Mouse (Mus musculus): ENCODE results near the gene Ccser2.
A peak's percentile ranks its signal among the peaks of the same experiment; 100 is the strongest.
"Not testable (repeated sequence)": the region's sequence is repeated elsewhere in the genome, so short reads cannot be mapped to it uniquely, and the experiment has no call there.

Ccser2 gene

DNA sequence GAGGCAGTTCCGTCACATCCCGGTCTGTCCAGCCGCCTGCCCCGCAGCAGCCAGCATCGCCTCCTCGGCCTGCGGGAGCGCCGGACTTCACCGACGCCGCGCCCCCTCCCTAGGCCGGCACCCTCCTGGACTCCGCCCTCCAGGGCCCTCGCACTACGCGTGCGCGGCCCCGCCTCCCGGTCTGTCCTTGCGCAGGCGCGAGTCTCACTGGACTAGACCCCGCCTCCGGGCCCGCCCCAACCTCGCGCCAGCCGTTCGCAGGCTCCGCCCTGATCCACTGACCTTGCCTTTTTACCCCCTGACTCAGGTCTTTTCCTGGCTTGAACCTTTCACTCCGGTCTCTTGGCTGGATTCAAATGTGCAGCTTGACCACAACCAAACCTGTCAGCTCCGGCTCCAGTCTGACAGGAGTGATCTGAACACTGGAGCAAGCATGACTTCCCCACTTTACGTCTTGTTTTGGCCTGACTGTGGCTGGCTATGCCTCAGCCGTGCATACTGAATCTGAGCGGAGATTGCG, at the start of gene Ccser2:
Gene Ccser2, minus strand, starts transcription at position 150 of the 520 bp plus-strand sequence.
- DNase-seq (ENCODE audit: low spot score in 2 of 2): peak; percentile 96 to 99

DNA sequence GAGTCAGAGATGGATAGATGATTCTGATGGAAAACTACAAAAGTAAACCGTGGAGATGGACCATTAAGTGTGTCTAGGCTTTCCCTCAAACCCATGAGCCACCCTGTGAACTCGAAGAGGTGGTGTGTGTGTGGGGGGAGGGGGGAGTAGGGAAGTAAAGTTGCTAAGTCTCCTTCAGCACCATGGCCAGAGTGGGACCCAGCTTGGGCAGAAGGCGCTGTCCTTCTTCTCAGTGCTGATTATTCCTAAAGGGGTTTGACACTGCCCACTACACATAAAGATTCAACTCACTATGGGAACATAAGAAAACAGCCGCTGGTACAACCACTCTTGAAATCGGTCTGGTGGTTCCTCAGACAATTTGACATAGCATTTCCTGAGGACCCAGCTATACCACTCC, 47.3 kb upstream of the Ccser2 start:
- DNase-seq (ENCODE audit: low spot score in 2 of 2): no peak

DNA sequence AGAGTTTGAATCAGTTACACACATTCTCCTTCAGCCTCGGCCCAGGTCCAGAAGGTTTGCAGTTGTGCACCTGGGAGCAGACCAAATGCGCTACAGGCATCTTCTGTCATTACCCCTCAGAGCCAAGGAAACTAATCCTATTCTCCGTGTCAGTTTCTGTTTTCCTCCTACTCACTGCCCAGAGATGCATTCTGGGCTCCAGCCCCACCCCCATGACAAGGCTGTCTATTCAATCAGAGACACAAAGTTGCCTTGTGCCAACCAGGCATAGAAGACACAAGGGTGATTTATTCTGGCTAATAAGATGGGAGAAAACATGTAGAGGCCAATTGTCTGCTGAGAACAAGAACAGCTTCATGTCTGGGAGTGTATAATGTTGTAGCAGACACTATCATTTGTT, 45.1 kb upstream of the Ccser2 start:
- no peak for DNase-seq (ENCODE audit: low spot score in 2 of 2)

DNA sequence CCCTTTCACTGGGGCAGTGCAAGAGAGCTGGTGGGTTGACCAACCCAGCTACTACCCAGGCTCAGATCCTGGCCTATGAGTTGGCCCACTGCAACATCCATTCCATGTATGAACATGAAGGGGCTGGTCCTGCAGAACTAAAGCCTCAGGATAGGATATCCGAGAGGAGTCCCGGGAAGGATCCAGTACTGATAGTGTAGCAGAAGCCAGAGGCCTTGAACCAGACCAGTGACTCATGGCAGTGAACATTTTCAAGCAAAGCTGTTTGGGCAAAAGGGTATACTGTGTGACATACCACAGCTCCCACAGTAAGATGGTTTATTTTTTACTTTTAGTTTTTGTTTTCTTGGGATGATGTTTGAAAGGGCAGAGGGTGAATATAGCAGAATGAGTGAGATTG, 41.1 kb upstream of the Ccser2 start:
- no peak for DNase-seq (ENCODE audit: low spot score in 2 of 2)

- no peak for DNase-seq (ENCODE audit: low spot score in 2 of 2)
Observed at GRCm38 (mm10) chr14:37006489-37006888, 37.9 kb upstream of the Ccser2 start.

DNA sequence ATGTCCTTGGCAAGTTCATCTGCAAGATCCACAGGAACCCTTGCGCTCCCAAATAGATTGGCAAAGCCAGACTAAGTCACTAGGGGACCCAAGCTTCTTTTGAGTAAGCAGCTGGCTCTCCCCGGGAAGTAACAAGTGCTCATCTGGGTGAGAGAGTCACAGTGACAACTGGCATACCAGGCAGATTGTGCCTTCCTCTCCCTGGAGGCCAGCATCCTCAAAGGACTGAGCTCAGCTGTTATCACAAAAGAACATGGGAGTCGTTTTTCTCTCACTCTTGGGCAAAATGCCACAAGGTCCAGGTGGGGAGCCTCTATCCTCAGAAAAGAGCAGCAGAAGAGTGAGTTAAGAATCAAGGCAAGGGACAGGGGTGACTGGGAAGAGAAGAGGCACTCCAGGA, 37.3 kb upstream of the Ccser2 start:
- DNase-seq (ENCODE audit: low spot score in 2 of 2): no peak

- no peak for DNase-seq (ENCODE audit: low spot score in 2 of 2)
Observed at GRCm38 (mm10) chr14:37003431-37004095, 35.0 kb upstream of the Ccser2 start.

DNA sequence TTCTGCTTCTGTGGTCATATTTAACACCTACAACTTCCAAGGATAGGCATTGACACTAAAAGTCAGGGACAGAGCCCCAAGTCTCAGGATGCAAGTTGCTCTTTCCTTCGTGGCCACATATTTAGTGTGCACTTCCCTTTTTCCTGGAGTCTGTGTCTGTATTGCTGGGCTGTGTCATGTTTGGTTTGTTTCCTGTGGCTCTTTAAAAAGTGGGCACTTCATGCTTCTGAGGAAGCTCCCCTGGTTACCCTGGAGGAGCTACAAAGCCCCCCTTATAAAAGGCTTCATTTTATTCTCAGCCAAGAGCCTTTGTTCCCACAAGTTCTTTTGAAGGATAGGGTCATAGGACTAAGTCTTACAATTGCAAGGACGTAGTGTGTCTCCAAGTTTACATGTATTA, 34.3 kb upstream of the Ccser2 start:
- no peak for DNase-seq (ENCODE audit: low spot score in 2 of 2)

DNA sequence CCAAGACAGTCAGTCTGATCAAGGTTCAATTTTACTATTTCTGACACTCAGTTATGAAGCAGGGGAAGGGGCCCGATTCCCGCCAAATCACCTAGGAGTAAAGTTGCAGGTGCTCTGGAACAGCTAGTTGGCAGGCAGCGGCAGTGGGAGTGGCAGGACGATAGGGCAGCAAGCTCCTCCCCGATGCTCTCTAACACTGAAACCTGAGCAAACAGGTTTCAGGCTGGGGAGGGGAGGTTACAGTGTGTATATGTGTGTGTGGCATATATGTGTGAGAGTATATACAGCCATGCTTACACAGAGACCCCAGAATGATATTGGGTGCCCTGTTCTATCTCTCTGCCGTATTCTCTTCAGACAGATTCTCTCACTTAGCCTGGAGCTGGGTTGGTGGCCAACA, 32.2 kb upstream of the Ccser2 start:
- not testable (repeated sequence) for DNase-seq (ENCODE audit: low spot score in 2 of 2)

GRCm38 (mm10) chr14:36989784-36990183, 21.2 kb upstream of the Ccser2 start:
- DNase-seq (ENCODE audit: low spot score in 2 of 2): no peak

GRCm38 (mm10) chr14:36985693-36986092, 17.1 kb upstream of the Ccser2 start:
- DNase-seq (ENCODE audit: low spot score in 2 of 2): no peak

DNA sequence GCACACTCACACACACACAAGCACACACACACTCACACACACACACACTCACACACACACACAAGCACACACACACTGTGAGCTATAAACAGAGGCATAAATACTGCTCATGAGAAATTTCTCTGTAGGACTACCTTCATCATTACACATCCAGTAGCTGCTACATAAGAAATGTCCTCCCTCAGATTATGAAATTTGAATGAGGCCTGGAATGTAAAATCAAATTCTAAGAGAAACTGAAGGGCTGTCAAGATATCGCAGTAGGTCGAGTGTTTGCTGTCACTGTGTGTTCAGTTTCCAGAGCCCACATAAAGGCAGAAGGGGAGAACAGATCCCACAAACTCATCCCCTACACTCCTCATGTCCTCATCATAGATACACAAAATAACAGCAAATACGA, 6.4 kb upstream of the Ccser2 start:
- DNase-seq (ENCODE audit: low spot score in 2 of 2): no peak

DNA sequence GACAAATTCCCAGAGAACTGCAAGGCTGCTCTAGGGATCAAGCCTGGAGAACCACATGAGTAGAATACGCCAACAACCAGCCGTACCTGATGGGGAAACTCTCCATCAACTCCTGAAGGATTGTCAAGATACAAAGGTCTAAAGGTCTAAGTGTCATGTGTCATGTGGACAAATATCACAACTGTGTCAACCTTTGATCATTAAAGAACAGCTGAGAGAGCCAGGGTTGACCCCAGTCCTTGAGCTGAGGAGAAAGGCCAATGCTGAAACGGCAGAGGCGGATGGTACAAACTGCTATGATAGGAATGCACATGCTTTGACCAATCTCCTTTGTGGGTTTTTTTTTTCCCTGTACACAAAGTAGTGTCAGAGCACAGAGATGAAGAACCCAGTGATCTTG, 2.6 kb upstream of the Ccser2 start:
- no peak for DNase-seq (ENCODE audit: low spot score in 2 of 2)

DNA sequence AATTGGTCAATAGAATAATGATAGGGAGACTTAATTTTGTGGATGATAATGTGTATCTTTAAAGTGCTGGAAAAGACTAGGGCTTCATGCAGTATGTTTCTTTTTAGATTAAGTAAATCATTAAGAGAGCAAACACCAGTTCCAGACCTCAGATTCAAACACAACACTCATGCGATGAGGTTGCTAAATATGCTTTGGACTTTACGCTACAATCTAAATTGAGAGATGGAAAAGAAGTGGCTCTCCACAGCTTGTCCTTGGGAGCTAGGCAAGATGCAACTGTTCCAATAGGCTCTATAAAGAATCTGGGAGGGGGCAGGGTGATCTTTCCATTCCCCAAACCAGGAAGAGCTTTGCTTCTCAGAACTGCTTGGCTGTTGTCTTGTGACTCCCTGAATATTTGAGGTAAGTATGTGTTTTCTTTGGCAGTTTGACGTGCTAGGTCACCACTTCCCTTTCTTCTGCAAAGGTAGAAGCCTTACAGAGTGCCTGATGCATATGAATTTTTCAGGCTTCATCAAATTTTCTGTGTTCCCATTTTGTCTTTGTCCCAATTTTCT, 1.4 kb upstream of the Ccser2 start:
- DNase-seq (ENCODE audit: low spot score in 2 of 2): no peak

DNA sequence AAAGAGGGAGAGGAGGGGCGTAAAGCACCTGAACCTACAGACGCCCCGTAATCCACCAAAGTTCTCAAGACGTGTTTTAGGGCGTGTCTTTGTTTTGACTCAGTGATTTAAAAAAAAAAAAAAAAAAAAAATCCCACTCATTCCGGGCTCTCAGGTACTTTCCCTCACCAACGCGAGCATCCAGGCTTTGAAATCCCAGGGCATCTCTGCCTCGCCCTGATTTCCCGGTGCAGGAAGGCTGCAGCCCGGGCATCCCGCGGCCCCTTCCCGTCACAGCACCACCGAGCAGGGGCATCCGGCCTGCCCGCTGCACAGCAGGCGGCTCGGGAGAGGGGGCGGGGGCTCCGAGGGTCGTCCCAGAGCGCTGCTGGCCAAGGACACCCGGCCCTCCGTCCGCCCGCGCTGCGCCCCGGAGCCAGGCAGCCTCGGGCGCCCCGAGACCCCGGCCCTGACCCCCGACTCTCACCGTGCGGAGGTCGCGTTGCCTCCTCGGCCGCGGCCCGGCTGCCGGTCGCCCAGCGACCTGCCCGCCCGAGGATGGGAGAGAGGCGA, 425 bp downstream of the Ccser2 start:
- DNase-seq (ENCODE audit: low spot score in 2 of 2): no peak

- no peak for DNase-seq (ENCODE audit: low spot score in 2 of 2)
Observed at GRCm38 (mm10) chr14:36965421-36965820, 3.2 kb downstream of the Ccser2 start.

- no peak for DNase-seq (ENCODE audit: low spot score in 2 of 2)
Observed at GRCm38 (mm10) chr14:36962477-36962876, 6.1 kb downstream of the Ccser2 start.

- DNase-seq (ENCODE audit: low spot score in 2 of 2): no peak
Observed at GRCm38 (mm10) chr14:36957719-36958118, 10.9 kb downstream of the Ccser2 start.

- DNase-seq (ENCODE audit: low spot score in 2 of 2): no peak
Observed at GRCm38 (mm10) chr14:36957261-36957660, 11.3 kb downstream of the Ccser2 start.

DNA sequence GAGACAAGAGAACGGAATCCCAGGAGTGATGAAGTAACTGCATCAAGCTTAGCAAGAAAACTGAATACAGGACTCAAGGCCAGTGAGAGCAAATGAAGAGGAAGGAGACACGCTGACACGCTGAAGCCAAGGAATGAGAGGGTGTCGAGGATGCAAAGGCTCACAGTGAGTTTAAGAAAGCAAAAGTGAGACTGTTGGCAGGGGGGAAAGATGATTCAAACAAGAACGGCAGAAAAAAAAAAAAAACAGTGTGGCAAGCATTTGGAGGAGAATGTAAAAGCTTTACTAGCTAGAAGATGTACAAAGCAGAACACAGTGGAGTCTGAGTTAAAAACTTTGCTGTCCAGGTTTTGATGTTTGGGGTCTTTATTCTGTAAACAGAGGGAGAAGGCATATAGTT, 11.9 kb downstream of the Ccser2 start:
- no peak for DNase-seq (ENCODE audit: low spot score in 2 of 2)

DNA sequence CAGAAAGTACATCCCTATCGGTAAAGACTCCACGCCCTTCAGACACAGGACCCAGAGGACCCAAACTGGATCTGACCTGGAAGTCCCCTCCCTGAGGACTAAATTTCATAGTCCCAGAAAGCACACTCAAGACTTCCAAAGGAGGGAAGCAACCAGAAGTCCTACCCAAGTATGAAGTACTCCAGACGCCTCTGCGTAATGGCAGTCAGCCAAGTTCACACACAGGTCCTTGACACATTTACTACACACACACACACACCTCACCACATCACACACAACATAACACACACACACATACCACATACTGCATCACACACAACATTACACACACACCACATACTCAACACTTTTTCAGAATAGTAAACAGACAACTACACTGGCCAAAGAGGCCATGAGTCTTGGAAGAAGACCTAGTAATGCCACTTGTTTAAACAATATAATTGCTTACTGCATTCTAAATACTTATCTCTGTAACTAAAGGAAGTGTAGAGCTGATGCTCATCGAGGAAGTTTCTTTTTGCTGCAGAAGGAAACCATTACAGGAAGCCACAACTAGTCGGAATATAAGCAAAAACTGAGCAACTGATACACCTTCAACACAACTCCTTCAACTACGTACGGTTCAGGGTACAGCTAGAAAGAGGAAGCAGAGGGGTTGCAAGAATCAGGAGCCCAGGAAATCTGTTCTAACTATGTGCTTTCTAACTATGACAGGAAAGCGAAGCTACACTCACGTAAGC, 15.7 kb downstream of the Ccser2 start:
- DNase-seq (ENCODE audit: low spot score in 2 of 2): no peak

DNA sequence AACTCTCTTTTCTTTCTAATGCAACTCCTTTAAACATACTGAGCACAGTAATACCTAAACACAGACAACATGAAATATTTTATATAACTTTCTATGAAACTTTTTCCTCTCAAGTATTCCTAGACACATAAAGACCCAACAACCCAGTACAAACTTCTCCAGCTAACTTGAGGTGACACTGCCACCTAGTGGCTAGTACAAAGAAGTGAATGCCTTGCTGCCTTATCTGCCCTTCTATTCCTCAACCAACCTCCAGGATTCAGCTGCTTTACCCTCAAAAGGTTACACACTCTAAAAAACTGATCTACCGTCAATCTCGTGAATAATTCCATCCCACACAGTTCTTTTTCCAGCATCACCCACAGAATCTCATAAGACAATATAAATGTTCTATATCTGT, 16.4 kb downstream of the Ccser2 start:
- DNase-seq (ENCODE audit: low spot score in 2 of 2): no peak

GRCm38 (mm10) chr14:36942716-36943115, 25.9 kb downstream of the Ccser2 start:
- DNase-seq (ENCODE audit: low spot score in 2 of 2): no peak

Data from spleen, postnatal 4 days (tissue).